13 mouse cellular contexts compared by ENCODE assay signal in the genomic region with DNA sequence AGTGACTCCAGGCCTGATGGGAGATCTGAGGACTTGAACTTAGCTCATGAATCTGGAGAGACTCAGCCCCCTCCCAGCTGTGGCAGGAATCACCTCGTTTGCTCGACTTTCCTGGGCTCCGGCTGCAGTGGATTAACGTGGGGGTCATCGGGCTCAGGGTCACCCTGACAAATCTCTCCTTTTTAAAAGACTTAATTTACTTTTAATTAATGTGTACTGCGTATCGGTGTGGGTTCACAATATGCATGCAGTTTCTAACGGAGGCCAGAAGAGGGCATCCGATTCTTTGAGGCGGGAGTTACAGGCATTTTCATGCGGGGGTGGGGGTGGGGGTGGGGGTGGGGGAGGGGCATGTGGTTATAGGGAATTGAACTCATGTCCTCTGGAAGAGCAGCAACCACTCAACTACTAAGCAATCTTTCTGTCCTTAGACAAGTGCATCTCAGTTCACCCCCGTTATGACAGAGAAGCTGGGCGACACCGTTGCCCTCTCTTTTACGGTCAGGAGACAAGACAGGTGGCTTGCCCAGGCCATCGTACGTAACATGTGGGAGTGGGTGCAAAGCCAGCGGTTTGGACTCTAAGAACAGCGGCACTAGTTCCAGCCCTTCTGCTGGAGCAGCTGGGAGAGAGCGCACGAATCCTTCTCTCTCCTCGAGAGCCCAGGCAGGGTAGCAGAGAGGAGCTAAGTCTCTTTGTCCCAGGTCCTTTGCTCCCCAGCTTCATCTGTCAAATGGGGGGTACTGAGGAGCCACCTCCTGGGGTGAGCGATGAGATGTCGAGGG. TPM values are rescaled to one million over a fixed set of nuclear protein-coding genes. Genes with fewer than 3 reads are reported as not detected.
DNase-seq lines count a peak whose midpoint lies in the region; ATAC-seq and TF ChIP-seq lines count a peak whose summit lies in the region.
"Had no signal": no experiment of that assay in that cellular context is flagged by ENCODE, and none has a peak within 500 bp of the region (broad histone marks: within the 10 kb centered on the region; RNA-seq: fewer than 3 reads in every experiment).

No protein-coding gene starts in this region.

- ATAC-seq in hindbrain, embryonic 12.5 days (ENCODE audit: low FRiP score), result no peak
- ATAC-seq in hindbrain, embryonic 11.5 days (ENCODE audit: low FRiP score), result no peak
- ATAC-seq in limb, embryonic 11.5 days (ENCODE audit: insufficient number of reproducible peaks, low FRiP score, low TSS enrichment, low read depth), result no peak
- ATAC-seq in megakaryocyte, adult 5-6 weeks (ENCODE audit: poor library complexity, severe bottlenecking), result no peak
- ATAC-seq: Patski had no signal

- 0 out of 2 replicates have a peak, but pooled peaks have one; percentile 1 for TF ChIP-seq EP300 in ES-Bruce4 (IDR thresholded peaks at IDR 0.05; ENCODE audit: insufficient read depth, low read depth, low read length)

- H3K27me3 ChIP-seq in hindbrain, embryonic 12.5 days, result 0 out of 2 replicates have a peak, but pooled peaks cover 2% of the 10 kb centered on the region
- no peaks in the 10 kb centered on the region for H3K27me3 ChIP-seq in hindbrain, embryonic 11.5 days (ENCODE audit: control insufficient read depth, insufficient read depth, low read length)
- H3K27me3 ChIP-seq in ES-Bruce4 (ENCODE audit: control insufficient read depth, insufficient read depth, low read length, poor library complexity, severe bottlenecking), result no peaks in the 10 kb centered on the region
- H3K27me3 ChIP-seq in limb, embryonic 11.5 days (ENCODE audit: control insufficient read depth, insufficient read depth, low read length), result 0 out of 2 replicates have a peak, but pooled peaks cover 2% of the 10 kb centered on the region

- H3K9me3 ChIP-seq in hindbrain, embryonic 12.5 days (replicated peaks), result no peaks in the 10 kb centered on the region
- H3K9me3 ChIP-seq in hindbrain, embryonic 11.5 days (ENCODE audit: control insufficient read depth, low read length), result no peaks in the 10 kb centered on the region
- H3K9me3 ChIP-seq in ES-Bruce4 (replicated peaks; ENCODE audit: control insufficient read depth, insufficient read depth, low read length, poor library complexity, severe bottlenecking), result no peaks in the 10 kb centered on the region
- H3K9me3 ChIP-seq in limb, embryonic 11.5 days (ENCODE audit: control insufficient read depth, low read length), result no peaks in the 10 kb centered on the region

- H3K4me3 ChIP-seq in hindbrain, embryonic 12.5 days, result no peak overlapping the region
- H3K4me3 ChIP-seq in hindbrain, embryonic 11.5 days (ENCODE audit: low read depth, low read length), result no peak overlapping the region
- H3K4me3 ChIP-seq in ES-Bruce4 (ENCODE audit: low read depth, low read length), result peak overlapping the region; percentile 25
- no peak overlapping the region for H3K4me3 ChIP-seq in limb, embryonic 11.5 days (ENCODE audit: low read depth, low read length)
- H3K4me3 ChIP-seq: megakaryocyte, embryonic 14.5 days had no signal

- TF ChIP-seq POLR2A in ES-Bruce4 (IDR thresholded peaks at IDR 0.05; ENCODE audit: insufficient read depth, low read length), result no peak

- WGBS in hindbrain, embryonic 12.5 days, result 17% methylated on average over 24 of the region's 24 CpGs
- 13% methylated on average over 24 of the region's 24 CpGs for WGBS in hindbrain, embryonic 11.5 days
- 8% methylated on average over 24 of the region's 24 CpGs for WGBS in limb, embryonic 11.5 days

- peak overlapping the region; percentile 44 for H3K4me2 ChIP-seq in hindbrain, embryonic 12.5 days (replicated peaks)
- no peak overlapping the region for H3K4me2 ChIP-seq in hindbrain, embryonic 11.5 days (replicated peaks; ENCODE audit: low read depth, low read length)
- peak overlapping the region; percentile 70; the same call in 1 of the 2 replicates for H3K4me2 ChIP-seq in limb, embryonic 11.5 days (ENCODE audit: low read depth, severe bottlenecking)

- H3K9ac ChIP-seq in hindbrain, embryonic 12.5 days, result no peak overlapping the region
- no peak overlapping the region for H3K9ac ChIP-seq in hindbrain, embryonic 11.5 days (ENCODE audit: low read depth, low read length)
- 0 out of 2 replicates have a peak overlapping the region, but pooled peaks have one; percentile 6 for H3K9ac ChIP-seq in ES-Bruce4 (ENCODE audit: low read depth, poor library complexity, severe bottlenecking)
- no peak overlapping the region for H3K9ac ChIP-seq in limb, embryonic 11.5 days (ENCODE audit: low read length)

- DNase-seq in hindbrain, embryonic 11.5 days (ENCODE audit: low spot score), result no peak
- peak; percentile 72 for DNase-seq in R1 (ENCODE audit: low read depth, low spot score)
- no peak for DNase-seq in limb, embryonic 11.5 days (ENCODE audit: low spot score)
- no peak for DNase-seq in right cerebral cortex, adult 18-20 months
- DNase-seq: left cerebral cortex, postnatal 4 days; right cerebral cortex, postnatal 25 days; thymus, postnatal 14 days had no signal

- TF ChIP-seq CTCF in ES-Bruce4 (IDR thresholded peaks at IDR 0.05; ENCODE audit: low read depth, low read length), result no peak

- no peak overlapping the region for H3K27ac ChIP-seq in hindbrain, embryonic 12.5 days
- no peak overlapping the region for H3K27ac ChIP-seq in hindbrain, embryonic 11.5 days (ENCODE audit: low read depth, low read length)
- H3K27ac ChIP-seq in ES-Bruce4 (ENCODE audit: insufficient read depth, low read length), result no peak overlapping the region
- no peak overlapping the region for H3K27ac ChIP-seq in limb, embryonic 11.5 days (replicated peaks; ENCODE audit: low read depth, low read length)

- H3K4me1 ChIP-seq in hindbrain, embryonic 12.5 days, result peaks cover 23% of the 10 kb centered on the region
- H3K4me1 ChIP-seq in hindbrain, embryonic 11.5 days (replicated peaks; ENCODE audit: control insufficient read depth, insufficient read depth, low read length), result peaks cover 5% of the 10 kb centered on the region; the same call in 1 of the 2 replicates
- peaks cover 3% of the 10 kb centered on the region for H3K4me1 ChIP-seq in ES-Bruce4 (ENCODE audit: control insufficient read depth, insufficient read depth, low read length)
- H3K4me1 ChIP-seq in limb, embryonic 11.5 days (ENCODE audit: control insufficient read depth, insufficient read depth, low read length), result peaks cover 11% of the 10 kb centered on the region

- no peaks in the 10 kb centered on the region for H3K36me3 ChIP-seq in hindbrain, embryonic 12.5 days
- H3K36me3 ChIP-seq in hindbrain, embryonic 11.5 days (ENCODE audit: control insufficient read depth, insufficient read depth, low read length), result no peaks in the 10 kb centered on the region
- H3K36me3 ChIP-seq in ES-Bruce4 (ENCODE audit: control insufficient read depth, insufficient read depth, low read length, poor library complexity, severe bottlenecking), result no peaks in the 10 kb centered on the region
- no peaks in the 10 kb centered on the region for H3K36me3 ChIP-seq in limb, embryonic 11.5 days (ENCODE audit: control insufficient read depth, insufficient read depth, low read length)

RNA-seq across cellular contexts. Expression of gene 4931429L15Rik, which starts 10.2 kb away (rescaled TPM):
- not detected in 2 replicates for polyA plus RNA-seq in hindbrain, embryonic 12.5 days (2016; fragmentation: Nextera tagmentation; extraction: Ambion mirVana)
- 0.15 TPM in 1 of 2 replicates, not detected in the other for polyA plus RNA-seq in hindbrain, embryonic 11.5 days (2014; fragmentation: Nextera tagmentation; extraction: Ambion mirVana)
- not detected in 2 replicates for polyA plus RNA-seq in ES-Bruce4 (2011; ENCODE audit: insufficient read depth, insufficient read length, low read depth, missing spikeins)
- 0.08 TPM in 1 of 2 replicates, not detected in the other for polyA plus RNA-seq in limb, embryonic 11.5 days (2014; fragmentation: Nextera tagmentation; extraction: Ambion mirVana)
- total RNA-seq in megakaryocyte, adult 5-6 weeks (2015), result not detected in 2 replicates
- total RNA-seq in megakaryocyte, adult 5-6 weeks (2017), result not detected in 2 replicates
- total RNA-seq: left cerebral cortex, postnatal 4 days had no signal
- polyA plus RNA-seq: kidney, embryonic 16.5 days; Patski had no signal

RNA-seq across cellular contexts. Expression of gene Bud13, which starts 47.2 kb away (rescaled TPM):
- polyA plus RNA-seq in hindbrain, embryonic 12.5 days (2016; fragmentation: Nextera tagmentation; extraction: Ambion mirVana), result 22.5 and 23.5 TPM in 2 replicates
- polyA plus RNA-seq in hindbrain, embryonic 11.5 days (2014; fragmentation: Nextera tagmentation; extraction: Ambion mirVana), result 22.4 and 25.0 TPM in 2 replicates
- 26.4 and 28.5 TPM in 2 replicates for polyA plus RNA-seq in ES-Bruce4 (2011; ENCODE audit: insufficient read depth, insufficient read length, low read depth, missing spikeins)
- polyA plus RNA-seq in limb, embryonic 11.5 days (2014; fragmentation: Nextera tagmentation; extraction: Ambion mirVana), result 37.9 and 38.9 TPM in 2 replicates
- total RNA-seq in megakaryocyte, adult 5-6 weeks (2015), result 10.5 and 12.3 TPM in 2 replicates
- 12.2 and 14.1 TPM in 2 replicates for total RNA-seq in megakaryocyte, adult 5-6 weeks (2017)

RNA-seq across cellular contexts. Expression of gene Zpr1, which starts 57.1 kb away (rescaled TPM):
- 55.0 and 59.8 TPM in 2 replicates for polyA plus RNA-seq in hindbrain, embryonic 12.5 days (2016; fragmentation: Nextera tagmentation; extraction: Ambion mirVana)
- polyA plus RNA-seq in hindbrain, embryonic 11.5 days (2014; fragmentation: Nextera tagmentation; extraction: Ambion mirVana), result 65.7 and 69.6 TPM in 2 replicates
- 69.0 and 69.1 TPM in 2 replicates for polyA plus RNA-seq in ES-Bruce4 (2011; ENCODE audit: insufficient read depth, insufficient read length, low read depth, missing spikeins)
- polyA plus RNA-seq in limb, embryonic 11.5 days (2014; fragmentation: Nextera tagmentation; extraction: Ambion mirVana), result 60.4 and 64.2 TPM in 2 replicates
- total RNA-seq in megakaryocyte, adult 5-6 weeks (2015), result 23.5 and 23.8 TPM in 2 replicates
- total RNA-seq in megakaryocyte, adult 5-6 weeks (2017), result 26.3 and 28.8 TPM in 2 replicates
